In the genomic region with DNA sequence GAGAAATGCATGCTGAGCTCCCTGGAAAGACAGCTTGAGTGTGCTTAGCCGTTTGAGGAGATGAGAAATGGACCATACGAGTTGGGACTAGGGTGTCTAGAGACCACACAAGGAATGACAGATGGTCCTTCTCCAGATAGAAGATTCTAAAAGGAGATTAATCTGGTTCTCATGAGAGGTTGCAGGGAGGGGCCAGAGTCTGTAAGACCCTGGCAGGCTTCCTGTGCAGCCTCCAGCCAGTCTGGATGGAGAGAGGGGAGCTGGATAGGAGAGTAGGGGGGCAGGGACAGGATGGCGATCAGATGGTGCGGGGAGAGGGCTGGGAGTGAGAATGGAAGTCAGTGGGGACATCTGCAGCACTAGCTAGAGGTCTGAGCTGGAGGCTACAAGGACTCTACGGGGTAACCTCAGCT, we compare ENCODE assay signal across 20 mouse cellular contexts. TPM values are rescaled to one million over a fixed set of nuclear protein-coding genes. Genes with fewer than 3 reads are reported as not detected.
DNase-seq lines count a peak whose midpoint lies in the region; ATAC-seq and TF ChIP-seq lines count a peak whose summit lies in the region.
"Had no signal": no experiment of that assay in that cellular context is flagged by ENCODE, and none has a peak within 500 bp of the region (broad histone marks: within the 10 kb centered on the region; RNA-seq: fewer than 3 reads in every experiment).

No protein-coding gene starts in this region.

- no peak overlapping the region for H3K4me3 ChIP-seq in kidney, postnatal 0 days (replicated peaks; ENCODE audit: low read depth, low read length)
- no peak overlapping the region for H3K4me3 ChIP-seq in kidney, adult 2 months (ENCODE audit: insufficient read depth, low read depth, low read length)
- no peak overlapping the region for H3K4me3 ChIP-seq in midbrain, embryonic 11.5 days (ENCODE audit: low read depth, low read length)
- H3K4me3 ChIP-seq in midbrain, embryonic 13.5 days (replicated peaks), result no peak overlapping the region
- no peak overlapping the region for H3K4me3 ChIP-seq in stomach, embryonic 15.5 days (replicated peaks)
- no peak overlapping the region for H3K4me3 ChIP-seq in cerebellum, adult 2 months (replicated peaks; ENCODE audit: insufficient read depth, low read depth, low read length)
- H3K4me3 ChIP-seq: heart, embryonic 12.5 days; layer of hippocampus, adult 2 months; limb, embryonic 15.5 days; midbrain, embryonic 12.5 days; myocyte had no signal

- H3K27me3 ChIP-seq in kidney, postnatal 0 days (ENCODE audit: insufficient read depth, low read length), result no peaks in the 10 kb centered on the region
- no peaks in the 10 kb centered on the region for H3K27me3 ChIP-seq in kidney, adult 2 months (replicated peaks; ENCODE audit: control insufficient read depth, insufficient read depth, low read length)
- H3K27me3 ChIP-seq in midbrain, embryonic 11.5 days (ENCODE audit: control insufficient read depth, insufficient read depth, low read length), result no peaks in the 10 kb centered on the region
- H3K27me3 ChIP-seq in midbrain, embryonic 13.5 days, result no peaks in the 10 kb centered on the region
- H3K27me3 ChIP-seq in stomach, embryonic 15.5 days (replicated peaks), result no peaks in the 10 kb centered on the region
- no peaks in the 10 kb centered on the region for H3K27me3 ChIP-seq in cerebellum, adult 2 months (ENCODE audit: control insufficient read depth, insufficient read depth, low read length)
- H3K27me3 ChIP-seq: CH12.LX; heart, embryonic 12.5 days; limb, embryonic 15.5 days; midbrain, embryonic 12.5 days had no signal

- ATAC-seq in kidney, postnatal 0 days (replicated peaks; ENCODE audit: low FRiP score, low read depth), result 0 out of 2 replicates have a peak, but pooled peaks have one; percentile 57
- ATAC-seq in midbrain, embryonic 11.5 days (ENCODE audit: low FRiP score), result no peak
- no peak for ATAC-seq in midbrain, embryonic 13.5 days
- ATAC-seq in stomach, embryonic 15.5 days (ENCODE audit: insufficient read depth, low FRiP score, low read depth), result peak; percentile 69

- H3K9ac ChIP-seq in kidney, postnatal 0 days (ENCODE audit: low read depth, low read length), result no peak overlapping the region
- no peak overlapping the region for H3K9ac ChIP-seq in midbrain, embryonic 11.5 days (ENCODE audit: low read length)
- no peak overlapping the region for H3K9ac ChIP-seq in midbrain, embryonic 13.5 days (replicated peaks)
- H3K9ac ChIP-seq in stomach, embryonic 15.5 days, result no peak overlapping the region
- H3K9ac ChIP-seq: heart, embryonic 12.5 days; limb, embryonic 15.5 days; midbrain, embryonic 12.5 days had no signal

- intact Hi-C loops in heart, postnatal 14 days (cut with DNase I), result no loop called here

- DNase-seq in heart, adult 11 months, result peak; percentile 44
- no peak for DNase-seq in heart, postnatal 14 days
- peak; percentile 68 for DNase-seq in kidney, postnatal 0 days (ENCODE audit: low spot score)
- no peak for DNase-seq in kidney, adult 2 months
- DNase-seq in midbrain, embryonic 11.5 days (ENCODE audit: low spot score, missing footprints), result peak; percentile 72
- no peak for DNase-seq in cerebellum, adult 2 months
- DNase-seq: adrenal gland, postnatal 14 days; cerebellum, postnatal 25 days; embryo, embryonic 11 days; layer of hippocampus, postnatal 36 days; thymus, postnatal 14 days had no signal

- no peak for TF ChIP-seq CTCF in kidney, postnatal 0 days (IDR thresholded peaks at IDR 0.05; ENCODE audit: low read depth)
- no peak for TF ChIP-seq CTCF in kidney, adult 2 months (conservative IDR thresholded peaks at IDR 0.05; ENCODE audit: insufficient read depth, insufficient read length, low read depth, low read length)
- no peak for TF ChIP-seq CTCF in cerebellum, adult 2 months (IDR thresholded peaks at IDR 0.05; ENCODE audit: borderline replicate concordance, insufficient read depth, low read depth, low read length)

- 55% methylated on average over 5 of the region's 5 CpGs for WGBS in kidney, postnatal 0 days
- 63% methylated on average over 5 of the region's 5 CpGs for WGBS in kidney, adult 2 months
- WGBS in midbrain, embryonic 11.5 days, result 78% methylated on average over 5 of the region's 5 CpGs
- 76% methylated on average over 5 of the region's 5 CpGs for WGBS in midbrain, embryonic 13.5 days
- 43% methylated on average over 5 of the region's 5 CpGs for WGBS in stomach, embryonic 15.5 days
- 21% methylated on average over 5 of the region's 5 CpGs for WGBS in cerebellum, adult 2 months

- no peak for TF ChIP-seq POLR2A in kidney, adult 2 months (IDR thresholded peaks at IDR 0.05; ENCODE audit: low read depth, low read length)
- TF ChIP-seq POLR2A in cerebellum, adult 2 months (IDR thresholded peaks at IDR 0.05; ENCODE audit: borderline replicate concordance, insufficient read depth, low read length), result no peak

- H3K4me2 ChIP-seq in kidney, postnatal 0 days (ENCODE audit: low read length), result no peak overlapping the region
- H3K4me2 ChIP-seq in midbrain, embryonic 11.5 days, result no peak overlapping the region
- H3K4me2 ChIP-seq in midbrain, embryonic 13.5 days (replicated peaks), result no peak overlapping the region
- peak overlapping the region; percentile 36; the same call in 1 of the 2 replicates for H3K4me2 ChIP-seq in stomach, embryonic 15.5 days
- H3K4me2 ChIP-seq: heart, embryonic 12.5 days; limb, embryonic 15.5 days; midbrain, embryonic 12.5 days had no signal

- no peaks in the 10 kb centered on the region for H3K36me3 ChIP-seq in kidney, postnatal 0 days (ENCODE audit: insufficient read depth, low read length)
- H3K36me3 ChIP-seq in kidney, adult 2 months (ENCODE audit: control insufficient read depth, insufficient read depth, low read length), result no peaks in the 10 kb centered on the region
- no peaks in the 10 kb centered on the region for H3K36me3 ChIP-seq in midbrain, embryonic 11.5 days (ENCODE audit: control insufficient read depth, insufficient read depth, low read length)
- no peaks in the 10 kb centered on the region for H3K36me3 ChIP-seq in midbrain, embryonic 13.5 days
- no peaks in the 10 kb centered on the region for H3K36me3 ChIP-seq in stomach, embryonic 15.5 days
- H3K36me3 ChIP-seq: heart, embryonic 12.5 days; limb, embryonic 15.5 days; midbrain, embryonic 12.5 days had no signal

- H3K4me1 ChIP-seq in kidney, postnatal 0 days (replicated peaks; ENCODE audit: insufficient read depth, low read length), result no peaks in the 10 kb centered on the region
- no peaks in the 10 kb centered on the region for H3K4me1 ChIP-seq in kidney, adult 2 months (ENCODE audit: control insufficient read depth, insufficient read depth, low read length)
- no peaks in the 10 kb centered on the region; the same call in 1 of the 2 replicates for H3K4me1 ChIP-seq in midbrain, embryonic 11.5 days (ENCODE audit: control insufficient read depth, insufficient read depth, low read length)
- 0 out of 2 replicates have a peak, but pooled peaks cover 3% of the 10 kb centered on the region for H3K4me1 ChIP-seq in midbrain, embryonic 13.5 days (replicated peaks)
- no peaks in the 10 kb centered on the region for H3K4me1 ChIP-seq in stomach, embryonic 15.5 days
- H3K4me1 ChIP-seq in cerebellum, adult 2 months (ENCODE audit: control insufficient read depth, insufficient read depth, low read length), result no peaks in the 10 kb centered on the region
- H3K4me1 ChIP-seq: midbrain, embryonic 12.5 days had no signal

- no peaks in the 10 kb centered on the region for H3K9me3 ChIP-seq in kidney, postnatal 0 days (replicated peaks; ENCODE audit: low read length)
- no peaks in the 10 kb centered on the region for H3K9me3 ChIP-seq in midbrain, embryonic 11.5 days (ENCODE audit: control insufficient read depth, low read length)
- H3K9me3 ChIP-seq in midbrain, embryonic 13.5 days, result no peaks in the 10 kb centered on the region
- no peaks in the 10 kb centered on the region for H3K9me3 ChIP-seq in stomach, embryonic 15.5 days
- H3K9me3 ChIP-seq: heart, embryonic 12.5 days; limb, embryonic 15.5 days; midbrain, embryonic 12.5 days had no signal

- H3K27ac ChIP-seq in kidney, postnatal 0 days, result peak overlapping the region; percentile 8; the same call in 1 of the 2 replicates
- H3K27ac ChIP-seq in kidney, adult 2 months (ENCODE audit: insufficient read depth, low read depth, low read length), result no peak overlapping the region
- H3K27ac ChIP-seq in midbrain, embryonic 11.5 days (ENCODE audit: low read depth, low read length), result no peak overlapping the region
- no peak overlapping the region for H3K27ac ChIP-seq in midbrain, embryonic 13.5 days
- peak overlapping the region; percentile 80 for H3K27ac ChIP-seq in stomach, embryonic 15.5 days
- H3K27ac ChIP-seq in cerebellum, adult 2 months (ENCODE audit: insufficient read depth, low read length), result no peak overlapping the region
- H3K27ac ChIP-seq: layer of hippocampus, adult 2 months; limb, embryonic 15.5 days; macrophage; midbrain, embryonic 12.5 days had no signal

RNA-seq across cellular contexts. Expression of a gene that starts 19.1 kb away (rescaled TPM):
- 1 to 10 TPM; 1.7 to 2.6 TPM for total RNA-seq in heart, postnatal 14 days (2021)
- polyA plus RNA-seq in kidney, postnatal 0 days (2015; fragmentation: Nextera tagmentation; extraction: Ambion mirVana), result 1.7 and 2.0 TPM in 2 replicates
- polyA plus RNA-seq in kidney, adult 2 months (2012; rRNA removed), result 1.0 and 2.2 TPM in 2 replicates
- 1.1 and 1.4 TPM in 2 replicates for polyA plus RNA-seq in midbrain, embryonic 11.5 days (2014; fragmentation: Nextera tagmentation; extraction: Ambion mirVana)
- polyA plus RNA-seq in midbrain, embryonic 13.5 days (2015; fragmentation: Nextera tagmentation; extraction: Ambion mirVana), result 10.3 and 11.3 TPM in 2 replicates
- polyA plus RNA-seq in stomach, embryonic 15.5 days (2015; fragmentation: Nextera tagmentation; extraction: Ambion mirVana), result 11.6 and 15.6 TPM in 2 replicates
- 0.82 and 0.98 TPM in 2 replicates for polyA plus RNA-seq in cerebellum, adult 2 months (2012; rRNA removed)
- polyA plus RNA-seq: macrophage had no signal

Comparison
In these comparisons a context has a peak if more than half of its experiments do, and no peak if none do; other contexts are left out.
1. DNase-seq: peak in heart, adult 11 months (single experiment), kidney, postnatal 0 days (single experiment) and midbrain, embryonic 11.5 days (single experiment); none in heart, postnatal 14 days (0 of 2), kidney, adult 2 months (single experiment) and cerebellum, adult 2 months (0 of 2).
2. H3K27ac ChIP-seq: peak in kidney, postnatal 0 days (single experiment) and stomach, embryonic 15.5 days (single experiment); none in kidney, adult 2 months (single experiment), midbrain, embryonic 11.5 days (single experiment), midbrain, embryonic 13.5 days (single experiment) and cerebellum, adult 2 months (single experiment).
3. ATAC-seq: peak in kidney, postnatal 0 days (single experiment) and stomach, embryonic 15.5 days (single experiment); none in midbrain, embryonic 11.5 days (single experiment) and midbrain, embryonic 13.5 days (single experiment).